Mouse (Mus musculus): Measurements from ENCODE around the gene Crebl2. TPM values are rescaled to one million over a fixed set of nuclear protein-coding genes. Genes with fewer than 3 reads are reported as not detected.

The Crebl2 gene
- polyA plus RNA-seq, 1 experiment from 2014 or later = 3.3 TPM

GRCm38 (mm10) chr6:134813066-134813465, 16.9 kb upstream of the Crebl2 start:
- Histone ChIP-seq H3K4me3 (ENCODE audit: low read depth, low read length) (no peak overlapping the region), H3K9me3 (replicated peaks; ENCODE audit: control insufficient read depth, low read length) (no peaks in the 10 kb centered on the region), H3K4me2 (ENCODE audit: low read depth, low read length) (no peak overlapping the region), H3K27me3 (ENCODE audit: control insufficient read depth, insufficient read depth, low read depth, low read length) (no peaks in the 10 kb centered on the region), H3K36me3 (ENCODE audit: control insufficient read depth, insufficient read depth) (no peaks in the 10 kb centered on the region), H3K27ac (ENCODE audit: low read length) (no peak overlapping the region), H3K4me1 (ENCODE audit: control insufficient read depth, low read depth, low read length) (no peaks in the 10 kb centered on the region), H3K9ac (ENCODE audit: low read depth, low read length) (no peak overlapping the region)
- WGBS (ENCODE audit: insufficient replicate concordance) = 67% methylated on average over 1 of the region's 1 CpGs
- ATAC-seq (ENCODE audit: low read depth) = no peak

GRCm38 (mm10) chr6:134817051-134817928, 12.7 kb upstream of the Crebl2 start:
- no peak for ATAC-seq (ENCODE audit: low read depth)
- Histone ChIP-seq H3K27ac (ENCODE audit: low read length) (no peak overlapping the region), H3K4me2 (ENCODE audit: low read depth, low read length) (no peak overlapping the region), H3K9me3 (replicated peaks; ENCODE audit: control insufficient read depth, low read length) (no peaks in the 10 kb centered on the region), H3K4me1 (ENCODE audit: control insufficient read depth, low read depth, low read length) (no peaks in the 10 kb centered on the region), H3K9ac (ENCODE audit: low read depth, low read length) (no peak overlapping the region), H3K36me3 (ENCODE audit: control insufficient read depth, insufficient read depth) (no peaks in the 10 kb centered on the region), H3K4me3 (ENCODE audit: low read depth, low read length) (no peak overlapping the region), H3K27me3 (ENCODE audit: control insufficient read depth, insufficient read depth, low read depth, low read length) (no peaks in the 10 kb centered on the region)
- 60% methylated on average over 12 of the region's 12 CpGs for WGBS (ENCODE audit: insufficient replicate concordance)

GRCm38 (mm10) chr6:134819741-134820140, 10.2 kb upstream of the Crebl2 start:
- Histone ChIP-seq H3K4me1 (ENCODE audit: control insufficient read depth, low read depth, low read length) (no peaks in the 10 kb centered on the region), H3K9ac (ENCODE audit: low read depth, low read length) (no peak overlapping the region), H3K9me3 (replicated peaks; ENCODE audit: control insufficient read depth, low read length) (no peaks in the 10 kb centered on the region), H3K27ac (ENCODE audit: low read length) (no peak overlapping the region), H3K27me3 (ENCODE audit: control insufficient read depth, insufficient read depth, low read depth, low read length) (no peaks in the 10 kb centered on the region), H3K36me3 (ENCODE audit: control insufficient read depth, insufficient read depth) (no peaks in the 10 kb centered on the region), H3K4me3 (ENCODE audit: low read depth, low read length) (no peak overlapping the region), H3K4me2 (ENCODE audit: low read depth, low read length) (no peak overlapping the region)
- WGBS (ENCODE audit: insufficient replicate concordance) = 34% methylated on average over 5 of the region's 5 CpGs
- ATAC-seq (ENCODE audit: low read depth) = no peak

GRCm38 (mm10) chr6:134820411-134820810, 9.5 kb upstream of the Crebl2 start:
- Histone ChIP-seq H3K9me3 (replicated peaks; ENCODE audit: control insufficient read depth, low read length) (no peaks in the 10 kb centered on the region), H3K4me1 (ENCODE audit: control insufficient read depth, low read depth, low read length) (no peaks in the 10 kb centered on the region), H3K27me3 (ENCODE audit: control insufficient read depth, insufficient read depth, low read depth, low read length) (no peaks in the 10 kb centered on the region), H3K4me2 (ENCODE audit: low read depth, low read length) (no peak overlapping the region), H3K36me3 (ENCODE audit: control insufficient read depth, insufficient read depth) (no peaks in the 10 kb centered on the region), H3K27ac (ENCODE audit: low read length) (no peak overlapping the region), H3K4me3 (ENCODE audit: low read depth, low read length) (no peak overlapping the region), H3K9ac (ENCODE audit: low read depth, low read length) (no peak overlapping the region)
- ATAC-seq (ENCODE audit: low read depth) = no peak
- 47% methylated on average over 6 of the region's 6 CpGs for WGBS (ENCODE audit: insufficient replicate concordance)

GRCm38 (mm10) chr6:134822844-134823243, 7.1 kb upstream of the Crebl2 start:
- Histone ChIP-seq H3K36me3 (ENCODE audit: control insufficient read depth, insufficient read depth) (no peaks in the 10 kb centered on the region), H3K9ac (ENCODE audit: low read depth, low read length) (no peak overlapping the region), H3K27ac (ENCODE audit: low read length) (no peak overlapping the region), H3K4me2 (ENCODE audit: low read depth, low read length) (no peak overlapping the region), H3K9me3 (replicated peaks; ENCODE audit: control insufficient read depth, low read length) (no peaks in the 10 kb centered on the region), H3K27me3 (ENCODE audit: control insufficient read depth, insufficient read depth, low read depth, low read length) (no peaks in the 10 kb centered on the region), H3K4me1 (ENCODE audit: control insufficient read depth, low read depth, low read length) (no peaks in the 10 kb centered on the region), H3K4me3 (ENCODE audit: low read depth, low read length) (no peak overlapping the region)
- 57% methylated on average over 10 of the region's 10 CpGs for WGBS (ENCODE audit: insufficient replicate concordance)
- no peak for ATAC-seq (ENCODE audit: low read depth)

GRCm38 (mm10) chr6:134830776-134831175, 822 bp downstream of the Crebl2 start:
- H3K27ac ChIP-seq (ENCODE audit: low read length) = peak overlapping the region; percentile 98
- no peak for ATAC-seq (ENCODE audit: low read depth)
- H3K4me2 ChIP-seq (ENCODE audit: low read depth, low read length) = peak overlapping the region; percentile 82
- H3K27me3 ChIP-seq (ENCODE audit: control insufficient read depth, insufficient read depth, low read depth, low read length) = no peaks in the 10 kb centered on the region
- H3K4me3 ChIP-seq (ENCODE audit: low read depth, low read length) = peak overlapping the region; percentile 78
- H3K9me3 ChIP-seq (replicated peaks; ENCODE audit: control insufficient read depth, low read length) = no peaks in the 10 kb centered on the region
- H3K9ac ChIP-seq (ENCODE audit: low read depth, low read length) = peak overlapping the region; percentile 88
- no peaks in the 10 kb centered on the region for H3K36me3 ChIP-seq (ENCODE audit: control insufficient read depth, insufficient read depth)
- peaks cover 41% of the 10 kb centered on the region for H3K4me1 ChIP-seq (ENCODE audit: control insufficient read depth, low read depth, low read length)
- 3% methylated on average over 10 of the region's 10 CpGs for WGBS (ENCODE audit: insufficient replicate concordance)

GRCm38 (mm10) chr6:134834585-134835251, 4.8 kb downstream of the Crebl2 start:
- H3K4me1 ChIP-seq (ENCODE audit: control insufficient read depth, low read depth, low read length) = peaks cover 34% of the 10 kb centered on the region
- no peaks in the 10 kb centered on the region for H3K27me3 ChIP-seq (ENCODE audit: control insufficient read depth, insufficient read depth, low read depth, low read length)
- peak overlapping the region; percentile 12 for H3K4me2 ChIP-seq (ENCODE audit: low read depth, low read length)
- H3K4me3 ChIP-seq (ENCODE audit: low read depth, low read length) = no peak overlapping the region
- no peak for ATAC-seq (ENCODE audit: low read depth)
- H3K9me3 ChIP-seq (replicated peaks; ENCODE audit: control insufficient read depth, low read length) = no peaks in the 10 kb centered on the region
- H3K27ac ChIP-seq (ENCODE audit: low read length) = peak overlapping the region; percentile 40
- H3K9ac ChIP-seq (ENCODE audit: low read depth, low read length) = no peak overlapping the region
- WGBS (ENCODE audit: insufficient replicate concordance) = 45% methylated on average over 9 of the region's 9 CpGs
- no peaks in the 10 kb centered on the region; the same call in 1 of the 2 replicates for H3K36me3 ChIP-seq (ENCODE audit: control insufficient read depth, insufficient read depth)

- WGBS (ENCODE audit: insufficient replicate concordance) = 68% methylated on average over 4 of the region's 4 CpGs
Observed at GRCm38 (mm10) chr6:134838111-134838510, 8.2 kb downstream of the Crebl2 start.

GRCm38 (mm10) chr6:134840346-134840745, 10.4 kb downstream of the Crebl2 start:
- peaks cover 3% of the 10 kb centered on the region for H3K4me1 ChIP-seq (ENCODE audit: control insufficient read depth, low read depth, low read length)
- H3K27ac ChIP-seq (ENCODE audit: low read length) = no peak overlapping the region
- no peaks in the 10 kb centered on the region for H3K9me3 ChIP-seq (replicated peaks; ENCODE audit: control insufficient read depth, low read length)
- H3K4me3 ChIP-seq (ENCODE audit: low read depth, low read length) = no peak overlapping the region
- no peak for ATAC-seq (ENCODE audit: low read depth)
- H3K27me3 ChIP-seq (ENCODE audit: control insufficient read depth, insufficient read depth, low read depth, low read length) = no peaks in the 10 kb centered on the region
- WGBS (ENCODE audit: insufficient replicate concordance) = 47% methylated on average over 2 of the region's 2 CpGs
- no peak overlapping the region for H3K9ac ChIP-seq (ENCODE audit: low read depth, low read length)
- H3K36me3 ChIP-seq (ENCODE audit: control insufficient read depth, insufficient read depth) = no peaks in the 10 kb centered on the region; the same call in 1 of the 2 replicates
- H3K4me2 ChIP-seq (ENCODE audit: low read depth, low read length) = no peak overlapping the region

More at GRCm38 (mm10) chr6:134838111-134838510, 8.2 kb downstream of the Crebl2 start:
- Histone ChIP-seq H3K36me3 (ENCODE audit: control insufficient read depth, insufficient read depth) (no peaks in the 10 kb centered on the region; the same call in 1 of the 2 replicates), H3K27me3 (ENCODE audit: control insufficient read depth, insufficient read depth, low read depth, low read length) (no peaks in the 10 kb centered on the region), H3K9ac (ENCODE audit: low read depth, low read length) (no peak overlapping the region), H3K27ac (ENCODE audit: low read length) (no peak overlapping the region), H3K9me3 (replicated peaks; ENCODE audit: control insufficient read depth, low read length) (no peaks in the 10 kb centered on the region), H3K4me3 (ENCODE audit: low read depth, low read length) (no peak overlapping the region), H3K4me2 (ENCODE audit: low read depth, low read length) (no peak overlapping the region), H3K4me1 (ENCODE audit: control insufficient read depth, low read depth, low read length) (peaks cover 16% of the 10 kb centered on the region)
- no peak for ATAC-seq (ENCODE audit: low read depth)

Data from liver, embryonic 16.5 days (tissue).